Mouse (Mus musculus): ENCODE data around the gene Gm3646. TPM values are rescaled to one million over a fixed set of nuclear protein-coding genes. Genes with fewer than 3 reads are reported as not detected.

Gm3646 gene
- not detected in 2 replicates for polyA plus RNA-seq (2014; fragmentation: Nextera tagmentation; extraction: Ambion mirVana)

GRCm38 (mm10) chr1:39805243-39805979 is at the start of gene Gm3646:
Gene Gm3646, minus strand, starts transcription at chr1:39805332.
- H3K27me3 ChIP-seq (ENCODE audit: control insufficient read depth, insufficient read depth, low read length), result no peaks in the 10 kb centered on the region
- H3K9ac ChIP-seq (ENCODE audit: low read depth, low read length), result no peak within 1 kb of the TSS
- WGBS, result 75% methylated on average over 4 of the region's 4 CpGs
- H3K4me2 ChIP-seq (replicated peaks; ENCODE audit: low read depth, low read length), result no peak within 1 kb of the TSS
- H3K9me3 ChIP-seq (ENCODE audit: control insufficient read depth, low read length), result no peaks in the 10 kb centered on the region
- H3K4me3 ChIP-seq (ENCODE audit: low read depth, low read length), result no peak within 1 kb of the TSS
- DNase-seq (ENCODE audit: low spot score), result no peak
- no peaks in the 10 kb centered on the region for H3K36me3 ChIP-seq (ENCODE audit: control insufficient read depth, insufficient read depth, low read length)
- H3K4me1 ChIP-seq (replicated peaks; ENCODE audit: control insufficient read depth, insufficient read depth, low read length), result no peaks in the 10 kb centered on the region
- H3K27ac ChIP-seq (ENCODE audit: low read depth, low read length), result no peak within 1 kb of the TSS
- ATAC-seq (ENCODE audit: low FRiP score), result no peak

GRCm38 (mm10) chr1:39847066-39847465 is 41.9 kb upstream of the Gm3646 start:
- no peak overlapping the region for H3K9ac ChIP-seq (ENCODE audit: low read depth, low read length)
- no peak overlapping the region for H3K27ac ChIP-seq (ENCODE audit: low read depth, low read length)
- H3K4me1 ChIP-seq (replicated peaks; ENCODE audit: control insufficient read depth, insufficient read depth, low read length), result no peaks in the 10 kb centered on the region
- H3K27me3 ChIP-seq (ENCODE audit: control insufficient read depth, insufficient read depth, low read length), result no peaks in the 10 kb centered on the region
- no peak for DNase-seq (ENCODE audit: low spot score)
- H3K4me2 ChIP-seq (replicated peaks; ENCODE audit: low read depth, low read length), result no peak overlapping the region
- 87% methylated on average over 7 of the region's 7 CpGs for WGBS
- ATAC-seq (ENCODE audit: low FRiP score), result no peak
- H3K9me3 ChIP-seq (ENCODE audit: control insufficient read depth, low read length), result no peaks in the 10 kb centered on the region
- no peak overlapping the region for H3K4me3 ChIP-seq (ENCODE audit: low read depth, low read length)
- no peaks in the 10 kb centered on the region for H3K36me3 ChIP-seq (ENCODE audit: control insufficient read depth, insufficient read depth, low read length)

GRCm38 (mm10) chr1:39846031-39846550 is 41.0 kb upstream of the Gm3646 start:
- ATAC-seq (ENCODE audit: low FRiP score) (no peak), DNase-seq (ENCODE audit: low spot score) (no peak)
- H3K4me1 ChIP-seq (replicated peaks; ENCODE audit: control insufficient read depth, insufficient read depth, low read length), result no peaks in the 10 kb centered on the region
- no peak overlapping the region for H3K4me3 ChIP-seq (ENCODE audit: low read depth, low read length)
- no peaks in the 10 kb centered on the region for H3K36me3 ChIP-seq (ENCODE audit: control insufficient read depth, insufficient read depth, low read length)
- no peaks in the 10 kb centered on the region for H3K27me3 ChIP-seq (ENCODE audit: control insufficient read depth, insufficient read depth, low read length)
- no peak overlapping the region for H3K27ac ChIP-seq (ENCODE audit: low read depth, low read length)
- no peak overlapping the region for H3K9ac ChIP-seq (ENCODE audit: low read depth, low read length)
- H3K4me2 ChIP-seq (replicated peaks; ENCODE audit: low read depth, low read length), result no peak overlapping the region
- H3K9me3 ChIP-seq (ENCODE audit: control insufficient read depth, low read length), result no peaks in the 10 kb centered on the region
- 68% methylated on average over 4 of the region's 4 CpGs for WGBS

GRCm38 (mm10) chr1:39843328-39843727 is 38.2 kb upstream of the Gm3646 start:
- H3K36me3 ChIP-seq (ENCODE audit: control insufficient read depth, insufficient read depth, low read length), result no peaks in the 10 kb centered on the region
- WGBS, result 77% methylated on average over 5 of the region's 5 CpGs
- H3K9ac ChIP-seq (ENCODE audit: low read depth, low read length), result no peak overlapping the region
- no peak overlapping the region for H3K4me2 ChIP-seq (replicated peaks; ENCODE audit: low read depth, low read length)
- no peaks in the 10 kb centered on the region for H3K27me3 ChIP-seq (ENCODE audit: control insufficient read depth, insufficient read depth, low read length)
- no peak overlapping the region for H3K27ac ChIP-seq (ENCODE audit: low read depth, low read length)
- no peaks in the 10 kb centered on the region for H3K4me1 ChIP-seq (replicated peaks; ENCODE audit: control insufficient read depth, insufficient read depth, low read length)
- no peaks in the 10 kb centered on the region for H3K9me3 ChIP-seq (ENCODE audit: control insufficient read depth, low read length)
- H3K4me3 ChIP-seq (ENCODE audit: low read depth, low read length), result no peak overlapping the region
- no peak for ATAC-seq (ENCODE audit: low FRiP score)
- DNase-seq (ENCODE audit: low spot score), result no peak

GRCm38 (mm10) chr1:39842218-39843007 is 37.3 kb upstream of the Gm3646 start:
- Histone ChIP-seq H3K9ac (ENCODE audit: low read depth, low read length) (no peak overlapping the region), H3K4me1 (replicated peaks; ENCODE audit: control insufficient read depth, insufficient read depth, low read length) (no peaks in the 10 kb centered on the region), H3K27ac (ENCODE audit: low read depth, low read length) (no peak overlapping the region), H3K9me3 (ENCODE audit: control insufficient read depth, low read length) (no peaks in the 10 kb centered on the region), H3K27me3 (ENCODE audit: control insufficient read depth, insufficient read depth, low read length) (no peaks in the 10 kb centered on the region), H3K36me3 (ENCODE audit: control insufficient read depth, insufficient read depth, low read length) (no peaks in the 10 kb centered on the region), H3K4me3 (ENCODE audit: low read depth, low read length) (no peak overlapping the region), H3K4me2 (replicated peaks; ENCODE audit: low read depth, low read length) (no peak overlapping the region)
- ATAC-seq (ENCODE audit: low FRiP score) (no peak), DNase-seq (ENCODE audit: low spot score) (no peak)
- WGBS, result 89% methylated on average over 14 of the region's 14 CpGs

GRCm38 (mm10) chr1:39840856-39841255 is 35.7 kb upstream of the Gm3646 start:
- Histone ChIP-seq H3K36me3 (ENCODE audit: control insufficient read depth, insufficient read depth, low read length) (no peaks in the 10 kb centered on the region), H3K9ac (ENCODE audit: low read depth, low read length) (no peak overlapping the region), H3K27ac (ENCODE audit: low read depth, low read length) (no peak overlapping the region), H3K9me3 (ENCODE audit: control insufficient read depth, low read length) (no peaks in the 10 kb centered on the region), H3K4me1 (replicated peaks; ENCODE audit: control insufficient read depth, insufficient read depth, low read length) (no peaks in the 10 kb centered on the region), H3K4me2 (replicated peaks; ENCODE audit: low read depth, low read length) (no peak overlapping the region), H3K4me3 (ENCODE audit: low read depth, low read length) (no peak overlapping the region), H3K27me3 (ENCODE audit: control insufficient read depth, insufficient read depth, low read length) (no peaks in the 10 kb centered on the region)
- 62% methylated on average over 4 of the region's 4 CpGs for WGBS
- no peak for ATAC-seq (ENCODE audit: low FRiP score)
- DNase-seq (ENCODE audit: low spot score), result no peak

- 59% methylated on average over 8 of the region's 8 CpGs for WGBS
- Histone ChIP-seq H3K4me3 (ENCODE audit: low read depth, low read length) (no peak overlapping the region), H3K27ac (ENCODE audit: low read depth, low read length) (peak overlapping the region; percentile 1; the same call in 1 of the 2 replicates), H3K27me3 (ENCODE audit: control insufficient read depth, insufficient read depth, low read length) (no peaks in the 10 kb centered on the region), H3K4me2 (replicated peaks; ENCODE audit: low read depth, low read length) (no peak overlapping the region), H3K4me1 (replicated peaks; ENCODE audit: control insufficient read depth, insufficient read depth, low read length) (no peaks in the 10 kb centered on the region), H3K36me3 (ENCODE audit: control insufficient read depth, insufficient read depth, low read length) (no peaks in the 10 kb centered on the region), H3K9ac (ENCODE audit: low read depth, low read length) (no peak overlapping the region), H3K9me3 (ENCODE audit: control insufficient read depth, low read length) (no peaks in the 10 kb centered on the region)
- ATAC-seq (ENCODE audit: low FRiP score) (no peak), DNase-seq (ENCODE audit: low spot score) (no peak)
Measured at GRCm38 (mm10) chr1:39839838-39840237, 34.7 kb upstream of the Gm3646 start.

- Histone ChIP-seq H3K9me3 (ENCODE audit: control insufficient read depth, low read length) (no peaks in the 10 kb centered on the region), H3K27ac (ENCODE audit: low read depth, low read length) (peak overlapping the region; percentile 1; the same call in 1 of the 2 replicates), H3K9ac (ENCODE audit: low read depth, low read length) (no peak overlapping the region), H3K4me1 (replicated peaks; ENCODE audit: control insufficient read depth, insufficient read depth, low read length) (no peaks in the 10 kb centered on the region), H3K27me3 (ENCODE audit: control insufficient read depth, insufficient read depth, low read length) (no peaks in the 10 kb centered on the region), H3K4me2 (replicated peaks; ENCODE audit: low read depth, low read length) (no peak overlapping the region), H3K36me3 (ENCODE audit: control insufficient read depth, insufficient read depth, low read length) (no peaks in the 10 kb centered on the region), H3K4me3 (ENCODE audit: low read depth, low read length) (no peak overlapping the region)
- peak; percentile 81 for ATAC-seq (ENCODE audit: low FRiP score)
- peak; percentile 53 for DNase-seq (ENCODE audit: low spot score)
- 35% methylated on average over 10 of the region's 10 CpGs for WGBS
Measured at GRCm38 (mm10) chr1:39839217-39839616, 34.1 kb upstream of the Gm3646 start.

Data from hindbrain, embryonic 11.5 days (tissue).